Mouse (Mus musculus): ENCODE data around the gene Abcf1.

DNA sequence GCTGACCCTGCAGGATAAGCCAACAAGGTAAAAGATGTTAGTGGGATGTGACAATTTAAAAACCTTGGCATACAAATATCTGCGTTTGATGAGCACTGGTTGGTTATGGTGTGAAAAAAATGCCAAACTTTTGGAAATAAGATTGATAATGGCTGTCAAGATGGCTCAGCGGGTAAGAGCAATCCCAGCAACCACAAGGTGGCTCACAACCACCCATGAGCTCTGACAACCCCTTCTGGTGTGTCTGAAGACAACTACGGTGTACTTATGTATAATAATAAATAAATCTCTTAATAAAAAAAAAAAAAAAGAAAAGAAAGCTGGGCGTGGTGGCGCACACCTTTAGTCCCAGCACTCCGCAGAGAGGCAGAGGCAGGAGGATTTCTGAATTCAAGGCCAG is 54.6 kb downstream of the Abcf1 start:
- no peak for TF ChIP-seq POLR2A (IDR thresholded peaks at IDR 0.05; ENCODE audit: control insufficient read depth in 1 of 2, insufficient read depth in 1 of 2, low read depth in 1 of 2, low read length in 2 of 2, poor library complexity in 1 of 2)
- TF ChIP-seq SMC3 (IDR thresholded peaks at IDR 0.05; ENCODE audit: low read depth, low read length), result no peak
- TF ChIP-seq MXI1 (IDR thresholded peaks at IDR 0.05; ENCODE audit: low read depth, low read length), result no peak
- no peak for TF ChIP-seq RAD21 (IDR thresholded peaks at IDR 0.05; ENCODE audit: low read depth, low read length)
- TF ChIP-seq MEF2A (IDR thresholded peaks at IDR 0.05; ENCODE audit: extremely low read depth, insufficient replicate concordance, low read depth, low read length, poor library complexity, severe bottlenecking), result no peak
- TF ChIP-seq EP300 (IDR thresholded peaks at IDR 0.05; ENCODE audit: low read depth in 1 of 2, low read length in 2 of 2), result no peak
- no peak for TF ChIP-seq E2F4 (IDR thresholded peaks at IDR 0.05; ENCODE audit: borderline replicate concordance, low read depth, low read length)
- TF ChIP-seq ZC3H11A (IDR thresholded peaks at IDR 0.05; ENCODE audit: low read depth, low read length), result no peak
- TF ChIP-seq CTCF (IDR thresholded peaks at IDR 0.05 in 2 of 3, conservative IDR thresholded peaks at IDR 0.05 in 1 of 3; ENCODE audit: control insufficient read depth in 1 of 3, insufficient read depth in 1 of 3, low read depth in 2 of 3, low read length in 3 of 3, poor library complexity in 1 of 3, severe bottlenecking in 1 of 3), result 0 out of 6 replicates have a peak, but pooled peaks of 2 of the 3 experiments have one; percentile 6 to 24
- TF ChIP-seq NRF1 (IDR thresholded peaks at IDR 0.05; ENCODE audit: insufficient read depth, low read depth, low read length, poor library complexity, severe bottlenecking), result no peak
- TF ChIP-seq USF1 (IDR thresholded peaks at IDR 0.05; ENCODE audit: low read depth, low read length), result no peak
- TF ChIP-seq USF2 (IDR thresholded peaks at IDR 0.05; ENCODE audit: borderline replicate concordance in 1 of 2, insufficient read depth in 1 of 2, low read depth in 1 of 2, low read length in 2 of 2), result no peak

Data from MEL (cell line).